Mouse (Mus musculus) adrenal gland, adult 2 months (tissue): ENCODE data around the gene Zfp637. TPM values are rescaled to one million over a fixed set of nuclear protein-coding genes. Genes with fewer than 3 reads are reported as not detected.
"Not testable (repeated sequence)": the region's sequence is repeated elsewhere in the genome, so short reads cannot be mapped to it uniquely, and the experiment has no call there.

ENCODE experiments used
- DNase-seq: peaks from one replicate; pipeline ENCODE4 v3.0.0; 2021
- polyA plus RNA-seq: library from polyadenylated mRNA; depleted of rRNA; stranded (reverse); fragments of >200 nt; gene quantifications from 2 replicates; pipeline ENCODE4 v1.2.3, GENCODE M21; 2012
- total RNA-seq, 2 experiments: library from RNA; stranded (reverse); gene quantifications; 2 replicates each; pipeline ENCODE4 v1.2.3; 2021

The Zfp637 gene
- total and polyA plus RNA-seq, 3 experiments = 13.1 to 38.1 (median 30.8) TPM

GRCm38 (mm10) chr6:117863751-117864150 lies 22.8 kb downstream of the Zfp637 start:
- no peak for DNase-seq

GRCm38 (mm10) chr6:117868187-117868586 lies 27.2 kb downstream of the Zfp637 start:
- no peak for DNase-seq

- no peak for DNase-seq
Measured at GRCm38 (mm10) chr6:117871034-117871433, 30.1 kb downstream of the Zfp637 start.

- not testable (repeated sequence) for DNase-seq
Measured at GRCm38 (mm10) chr6:117873450-117873849, 32.5 kb downstream of the Zfp637 start.

GRCm38 (mm10) chr6:117874621-117875281 lies 33.8 kb downstream of the Zfp637 start:
- DNase-seq = no peak

- no peak for DNase-seq
Measured at GRCm38 (mm10) chr6:117878700-117879407, 37.9 kb downstream of the Zfp637 start.

GRCm38 (mm10) chr6:117879408-117880115 lies 38.6 kb downstream of the Zfp637 start:
- peak; percentile 99 for DNase-seq

GRCm38 (mm10) chr6:117880394-117880838 lies 39.4 kb downstream of the Zfp637 start:
- DNase-seq = peak; percentile 30

- no peak for DNase-seq
Measured at GRCm38 (mm10) chr6:117881229-117881628, 40.2 kb downstream of the Zfp637 start.

- no peak for DNase-seq
Measured at GRCm38 (mm10) chr6:117881997-117882396, 41.0 kb downstream of the Zfp637 start.

- peak; percentile 56 for DNase-seq
Measured at GRCm38 (mm10) chr6:117885943-117886342, 45.0 kb downstream of the Zfp637 start.

GRCm38 (mm10) chr6:117888032-117888431 lies 47.1 kb downstream of the Zfp637 start:
- DNase-seq = no peak

- no peak for DNase-seq
Measured at GRCm38 (mm10) chr6:117888642-117889096, 47.7 kb downstream of the Zfp637 start.

GRCm38 (mm10) chr6:117890257-117890656 lies 49.3 kb downstream of the Zfp637 start:
- DNase-seq = no peak

- peak; percentile 50 for DNase-seq
Measured at GRCm38 (mm10) chr6:117891369-117892160, 50.6 kb downstream of the Zfp637 start.

GRCm38 (mm10) chr6:117892386-117892785 lies 51.4 kb downstream of the Zfp637 start:
- no peak for DNase-seq

- no peak for DNase-seq
Measured at GRCm38 (mm10) chr6:117893435-117893834, 52.5 kb downstream of the Zfp637 start.
